Mouse (Mus musculus) CD4-positive naive resting alpha-beta T cell, adult 57 days (primary cell): Measurements from ENCODE around the gene Gcm2. TPM values are rescaled to one million over a fixed set of nuclear protein-coding genes. Genes with fewer than 3 reads are reported as not detected.

Source experiments
- total RNA-seq: library from RNA; stranded (reverse); gene quantifications from one replicate; pipeline ENCODE4 v1.2.4, GENCODE M21; 2023

Gcm2 gene
- not detected for total RNA-seq

GRCm38 (mm10) chr13:41110935-41111334, at the start of gene Gcm2:
Gcm2 (minus strand) TSS chr13:41111035.

DNA sequence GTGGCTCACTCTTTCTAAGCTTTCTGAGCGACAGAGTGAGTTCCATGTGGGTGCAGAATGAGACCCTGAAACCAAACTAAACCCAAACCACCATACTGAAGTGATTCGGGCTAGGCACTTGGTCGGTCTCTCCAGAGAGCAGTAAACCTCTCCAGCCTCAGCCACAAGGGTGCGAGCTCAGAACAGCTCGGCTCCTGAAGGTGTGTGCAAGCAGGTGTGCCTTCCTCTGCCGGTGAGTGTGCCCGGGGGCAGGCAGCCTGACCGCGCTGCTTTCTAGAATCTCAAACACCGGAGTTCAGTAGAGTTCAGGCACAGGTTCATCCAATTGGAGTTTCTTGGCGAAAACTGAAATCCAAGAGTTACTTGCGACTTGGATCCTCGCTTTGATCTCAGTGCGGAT, 3.1 kb upstream of the Gcm2 start, which contains the start of gene Sycp2l:
Gene Sycp2l (plus strand): TSS at position 368 of the 400 bp plus-strand sequence.

GRCm38 (mm10) chr13:41079421-41079780, 31.4 kb downstream of the Gcm2 start, which contains the start of gene Mak:
Mak (minus strand) TSS chr13:41079706.

Other genes with a start within 250 kb of the Gcm2 start
- 74.4 TPM for gene Pak1ip1, start 110.0 kb downstream of the Gcm2 start, total RNA-seq
- gene Tmem14c, start 94.7 kb downstream of the Gcm2 start, total RNA-seq, result 37.0 TPM
- not detected for gene Mak, start 31.3 kb downstream of the Gcm2 start, total RNA-seq
- not detected for gene Sycp2l, start 3.3 kb upstream of the Gcm2 start, total RNA-seq
- not detected for gene Elovl2, start 109.4 kb upstream of the Gcm2 start, total RNA-seq
- gene Smim13, start 138.8 kb upstream of the Gcm2 start, total RNA-seq, result 8.2 TPM
- not detected for gene Gm17364, start 162.9 kb upstream of the Gcm2 start, total RNA-seq